8 mouse cellular contexts compared by ENCODE assay signal in genomic region chr1:184999071-184999750, GRCm38 (mm10). TPM values are rescaled to one million over a fixed set of nuclear protein-coding genes. Genes with fewer than 3 reads are reported as not detected.
DNase-seq lines count a peak whose midpoint lies in the region; ATAC-seq and TF ChIP-seq lines count a peak whose summit lies in the region.

Gene Mark1, minus strand, starts transcription at chr1:184999570.

- peak within 1 kb of the TSS; percentile 83 for H3K4me2 ChIP-seq in stomach, embryonic 16.5 days (ENCODE audit: low read depth, low read length)

- peak within 1 kb of the TSS; percentile 84 for H3K4me3 ChIP-seq in E14TG2a.4 (replicated peaks; ENCODE audit: low read length)
- peak within 1 kb of the TSS; percentile 83 for H3K4me3 ChIP-seq in stomach, embryonic 16.5 days (replicated peaks; ENCODE audit: low read length)

- H3K27me3 ChIP-seq in E14TG2a.4 (ENCODE audit: insufficient read depth, low read length): peaks cover 43% of the 10 kb centered on the region
- no peaks in the 10 kb centered on the region for H3K27me3 ChIP-seq in stomach, embryonic 16.5 days (ENCODE audit: control insufficient read depth, insufficient read depth, low read length)

- no peak for TF ChIP-seq CTCF in E14TG2a.4 (conservative IDR thresholded peaks at IDR 0.05; ENCODE audit: low read length)

- peaks cover 12% of the 10 kb centered on the region for H3K4me1 ChIP-seq in E14TG2a.4 (replicated peaks; ENCODE audit: low read depth, low read length)
- H3K4me1 ChIP-seq in stomach, embryonic 16.5 days (ENCODE audit: control insufficient read depth, insufficient read depth, low read length): peaks cover 7% of the 10 kb centered on the region

- H3K36me3 ChIP-seq in E14TG2a.4 (ENCODE audit: insufficient read depth, low read length): no peaks in the 10 kb centered on the region
- H3K36me3 ChIP-seq in stomach, embryonic 16.5 days (ENCODE audit: control insufficient read depth, insufficient read depth, low read length): no peaks in the 10 kb centered on the region

- H3K27ac ChIP-seq in stomach, embryonic 16.5 days (ENCODE audit: low read length): peak within 1 kb of the TSS; percentile 26

- peak; percentile 29 for ATAC-seq in frontal cortex, adult (ENCODE audit: low TSS enrichment)
- peak; percentile 70; the same call in 1 of the 2 replicates for ATAC-seq in stomach, embryonic 16.5 days (ENCODE audit: insufficient read depth, low FRiP score)

- no peak for DNase-seq in frontal cortex, postnatal 25 days (ENCODE audit: low spot score in 2 of 2)
- DNase-seq in cerebellum, postnatal 10 days: peak; percentile 70 to 71
- peak; percentile 20 to 47 for DNase-seq in frontal cortex, postnatal 36 days (ENCODE audit: low spot score in 2 of 2)
- DNase-seq in kidney, postnatal 4 days: peak; percentile 45 to 59
- DNase-seq in mesoderm, embryonic 11.5 days (ENCODE audit: low read depth, low spot score): peak; percentile 26

- under 1% methylated on average over 71 of the region's 88 CpGs for WGBS in stomach, embryonic 16.5 days

- no peaks in the 10 kb centered on the region for H3K9me3 ChIP-seq in E14TG2a.4 (ENCODE audit: low read length)
- no peaks in the 10 kb centered on the region for H3K9me3 ChIP-seq in stomach, embryonic 16.5 days (replicated peaks; ENCODE audit: control insufficient read depth, low read length)

- peak within 1 kb of the TSS; percentile 93 for H3K9ac ChIP-seq in stomach, embryonic 16.5 days (ENCODE audit: low read length)

RNA-seq across cellular contexts. Expression of gene Mark1, which starts in this region (rescaled TPM):
- 1.5 and 1.8 TPM in 2 replicates for polyA plus RNA-seq in stomach, embryonic 16.5 days (2015; fragmentation: Nextera tagmentation; extraction: Ambion mirVana)

Comparison
In these comparisons a context has a peak if more than half of its experiments do, and no peak if none do; other contexts are left out.
1. DNase-seq: peak in cerebellum, postnatal 10 days (2 of 2), frontal cortex, postnatal 36 days (2 of 2), kidney, postnatal 4 days (2 of 2) and mesoderm, embryonic 11.5 days (single experiment); none in frontal cortex, postnatal 25 days (0 of 2).